Mouse (Mus musculus) liver, embryonic 14.5 days (tissue): ENCODE results near the gene Muc1. TPM values are rescaled to one million over a fixed set of nuclear protein-coding genes. Genes with fewer than 3 reads are reported as not detected.
A peak's percentile ranks its signal among the peaks of the same experiment; 100 is the strongest.

ENCODE experiments used
- ATAC-seq: fragments of 200-750 bp; cut with Nextera tagmentation; 2 replicates; pipeline ENCODE4 v1.8.0; 2017; ENCODE audit warnings: moderate number of reproducible peaks, mild to moderate bottlenecking, moderate library complexity; ENCODE audit not compliant: insufficient read depth
- DNase-seq, 3 experiments: peaks; one replicate each; pipeline ENCODE4 v3.0.0-alpha.2; 2012 to 2013; ENCODE audit warnings: low read depth in 3 of 3, low spot score in 3 of 3
- H3K27ac ChIP-seq: fragments of 300-500 bp; sonication (generic); 2 replicates; pipeline ENCODE4 v1.5.1; 2014; ENCODE audit warnings: moderate library complexity, mild to moderate bottlenecking, control low read depth, inconsistent platforms
- H3K27me3 ChIP-seq: fragments of 300-500 bp; sonication (generic); 2 replicates; pipeline ENCODE4 v1.6.1; 2014; ENCODE audit warnings: mild to moderate bottlenecking, low read length, moderate library complexity; ENCODE audit not compliant: control insufficient read depth, insufficient read depth
- H3K36me3 ChIP-seq: fragments of 300-500 bp; sonication (generic); replicated peaks from 2 replicates; pipeline ENCODE4 v1.6.1; 2014; ENCODE audit warnings: low read depth; ENCODE audit not compliant: control insufficient read depth, insufficient read depth
- H3K4me1 ChIP-seq, 2 experiments: fragments of 200-500 bp in 1 of 2; fragments of 300-500 bp in 1 of 2; sonication (generic) in 1 of 2; replicated peaks; 2 replicates each; pipeline ENCODE4 v1.6.1; 2012 to 2014; ENCODE audit warnings: antibody characterized with exemption in 1 of 2, inconsistent platforms in 1 of 2, low read length in 1 of 2; ENCODE audit not compliant: control insufficient read depth in 2 of 2, insufficient read depth in 2 of 2
- H3K4me2 ChIP-seq: fragments of 300-500 bp; sonication (generic); 2 replicates; pipeline ENCODE4 v1.6.1; 2014; ENCODE audit warnings: low read depth, mild to moderate bottlenecking, control low read depth, moderate library complexity
- H3K4me3 ChIP-seq, 2 experiments: fragments of 200-500 bp in 1 of 2; fragments of 300-500 bp in 1 of 2; sonication (generic) in 1 of 2; 2 replicates each; pipeline ENCODE4 v1.5.1; 2012 to 2014; ENCODE audit warnings: low read depth in 2 of 2, low read length in 2 of 2, mild to moderate bottlenecking in 2 of 2, control low read depth in 1 of 2, inconsistent platforms in 1 of 2, moderate library complexity in 1 of 2; ENCODE audit not compliant: insufficient read depth in 1 of 2
- H3K9ac ChIP-seq: fragments of 300-500 bp; sonication (generic); replicated peaks from 2 replicates; pipeline ENCODE4 v1.6.1; 2014; ENCODE audit warnings: mild to moderate bottlenecking, control low read depth, moderate library complexity
- H3K9me3 ChIP-seq: fragments of 300-500 bp; sonication (generic); 2 replicates; pipeline ENCODE4 v1.6.1; 2016; ENCODE audit warnings: low read length, mixed read lengths; ENCODE audit not compliant: control insufficient read depth
- CTCF ChIP-seq: IDR thresholded peaks from 2 replicates; pipeline ENCODE4 v1.5.1; 2016; ENCODE audit warnings: antibody characterized with exemption, low read depth, control low read depth
- EP300 ChIP-seq: IDR thresholded peaks from 2 replicates; pipeline ENCODE4 v1.6.1; 2016; ENCODE audit warnings: antibody characterized with exemption, low read depth
- WGBS: fragments of 180-500 bp; shearing (Covaris S2); extraction: QIAGEN DNeasy Blood & Tissue Kit; methylation state at CpG from one replicate; pipeline ENCODE4 v1.1.7; 2014; ENCODE audit not compliant: insufficient replicate concordance; 5-methylcytosine and 5-hydroxymethylcytosine counted together
- polyA plus RNA-seq, 2 experiments: library from polyadenylated mRNA; depleted of rRNA in 1 of 2; stranded (reverse) in 1 of 2; unstranded in 1 of 2; fragments of >200 nt; fragmentation: Nextera tagmentation in 1 of 2; extraction: Ambion mirVana in 1 of 2; gene quantifications; 2 replicates each; pipeline versions ENCODE4 v1.2.1 to v1.2.3; 2012 to 2014

The Muc1 gene
- polyA plus RNA-seq (2012; rRNA removed) (0.02 and 0.18 TPM in 2 replicates), polyA plus RNA-seq (2014; fragmentation: Nextera tagmentation; extraction: Ambion mirVana) (0.08 and 0.11 TPM in 2 replicates)

DNA sequence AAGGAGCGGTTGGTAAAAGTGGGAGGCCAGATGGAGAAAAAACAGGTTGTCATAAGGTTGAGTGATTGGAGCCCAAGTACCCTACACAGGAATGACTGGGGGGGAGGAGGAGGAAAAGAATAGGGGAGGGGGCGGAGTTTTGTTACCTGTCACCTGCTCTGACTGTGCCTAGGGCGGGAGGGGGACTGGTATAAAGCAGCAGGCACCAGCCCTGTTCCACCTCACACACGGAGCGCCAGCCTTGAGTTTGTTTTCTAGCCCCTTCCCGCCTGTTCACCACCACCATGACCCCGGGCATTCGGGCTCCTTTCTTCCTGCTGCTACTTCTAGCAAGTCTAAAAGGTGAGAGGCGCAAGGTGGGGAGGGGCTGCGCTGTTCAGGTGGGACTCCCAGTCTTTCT lies at the start of gene Muc1:
Gene Muc1, plus strand, starts transcription at position 222 of the 400 bp plus-strand sequence.
- H3K27ac ChIP-seq: no peak within 1 kb of the TSS
- DNase-seq (no peak), ATAC-seq (no peak)
- no peaks in the 10 kb centered on the region for H3K9me3 ChIP-seq
- peak within 1 kb of the TSS; percentile 62 for H3K4me2 ChIP-seq
- 40% methylated on average over 10 of the region's 10 CpGs for WGBS
- H3K4me1 ChIP-seq: peaks cover 0 to 5% of the 10 kb centered on the region in 2 experiments; a peak in 1 of 4 replicates
- H3K9ac ChIP-seq: peak within 1 kb of the TSS; percentile 4; the same call in 1 of the 2 replicates
- no peaks in the 10 kb centered on the region for H3K36me3 ChIP-seq
- peak within 1 kb of the TSS; percentile 43 to 66 for H3K4me3 ChIP-seq
- H3K27me3 ChIP-seq: peaks cover 38% of the 10 kb centered on the region
- no peak for TF ChIP-seq CTCF
- TF ChIP-seq EP300: no peak

DNA sequence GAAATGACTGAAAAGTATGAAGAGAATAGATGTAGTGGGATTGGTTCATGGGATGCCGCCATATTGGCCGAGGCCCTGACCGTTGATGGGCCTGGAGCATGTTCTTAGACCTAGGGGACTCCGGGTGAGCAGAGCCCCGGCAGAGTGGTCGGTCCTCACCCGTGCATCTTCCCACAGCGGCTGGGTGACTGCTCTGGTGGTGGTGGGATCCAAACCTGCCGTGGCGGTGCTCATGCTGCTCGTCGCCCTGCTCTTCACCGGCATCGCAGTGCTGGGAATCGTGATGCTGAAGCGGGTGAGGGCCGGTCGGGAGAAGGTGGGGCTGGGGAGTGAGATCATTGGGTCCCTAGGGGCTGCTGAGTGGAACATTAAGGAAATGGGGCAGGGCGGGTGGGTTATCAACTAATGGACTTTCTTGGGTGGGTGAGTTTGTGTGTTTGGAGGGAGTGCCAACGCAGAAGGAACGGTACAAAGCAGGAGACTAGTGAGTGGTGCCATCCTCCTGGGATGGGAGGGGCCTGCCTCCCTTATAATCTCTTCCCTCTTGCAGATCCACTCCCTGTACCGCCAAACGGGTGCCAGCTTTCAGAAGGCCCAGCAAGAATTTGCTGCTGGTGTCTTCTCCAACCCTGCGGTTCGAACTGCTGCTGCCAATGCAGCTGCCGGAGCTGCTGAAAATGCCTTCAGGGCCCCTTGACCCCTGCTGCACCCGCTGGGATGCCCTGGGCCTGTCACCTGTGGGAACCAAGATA lies 46.9 kb upstream of the Muc1 start:
- 81% methylated on average over 27 of the region's 27 CpGs for WGBS

DNA sequence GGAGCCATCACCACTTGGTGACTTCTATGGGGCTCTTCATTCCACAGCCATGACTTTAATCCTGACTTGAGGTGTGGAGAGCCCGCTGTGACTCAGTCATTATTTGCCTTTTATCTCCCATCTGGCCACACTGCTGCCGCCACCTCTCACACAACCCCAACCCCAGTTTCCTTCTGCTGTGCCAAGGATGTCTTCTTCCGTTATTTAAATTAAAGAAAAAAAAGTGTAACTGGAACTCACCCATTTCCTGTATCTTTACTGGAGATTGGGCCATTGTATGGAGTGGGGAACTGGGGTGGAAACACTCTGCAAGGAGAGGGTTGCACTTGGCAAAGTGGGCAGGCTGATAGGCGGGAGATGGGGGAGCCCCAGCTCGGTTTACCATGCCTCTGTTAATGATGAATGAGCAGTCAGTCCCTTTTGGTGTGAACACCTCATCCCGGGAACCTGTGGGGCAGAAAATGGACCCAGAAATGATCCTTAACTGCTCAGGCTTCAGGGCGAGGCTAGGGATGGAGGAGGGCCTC lies 46.3 kb upstream of the Muc1 start:
- Histone ChIP-seq H3K4me3 (peak overlapping the region in 1 of 2 experiments; percentile 44; a peak in 2 of 4 replicates), H3K36me3 (peaks cover 19% of the 10 kb centered on the region), H3K9me3 (no peaks in the 10 kb centered on the region), H3K9ac (no peak overlapping the region), H3K27me3 (no peaks in the 10 kb centered on the region), H3K27ac (peak overlapping the region; percentile 20; the same call in 1 of the 2 replicates), H3K4me2 (peak overlapping the region; percentile 63), H3K4me1 (peaks cover 12 to 15% of the 10 kb centered on the region in 2 experiments)
- no peak for ATAC-seq
- TF ChIP-seq CTCF (no peak), EP300 (no peak)
- no peak for DNase-seq
- WGBS: 24% methylated on average over 7 of the region's 7 CpGs

More for the DNA sequence above, 46.9 kb upstream of the Muc1 start:
- H3K27me3 ChIP-seq: no peaks in the 10 kb centered on the region
- H3K4me2 ChIP-seq: no peak overlapping the region
- H3K27ac ChIP-seq: no peak overlapping the region
- H3K4me3 ChIP-seq: no peak overlapping the region
- peaks cover 12 to 15% of the 10 kb centered on the region in 2 experiments for H3K4me1 ChIP-seq
- H3K9ac ChIP-seq: no peak overlapping the region
- H3K9me3 ChIP-seq: no peaks in the 10 kb centered on the region
- DNase-seq (no peak), ATAC-seq (no peak)
- peaks cover 19% of the 10 kb centered on the region for H3K36me3 ChIP-seq
- TF ChIP-seq EP300: no peak
- TF ChIP-seq CTCF: no peak

DNA sequence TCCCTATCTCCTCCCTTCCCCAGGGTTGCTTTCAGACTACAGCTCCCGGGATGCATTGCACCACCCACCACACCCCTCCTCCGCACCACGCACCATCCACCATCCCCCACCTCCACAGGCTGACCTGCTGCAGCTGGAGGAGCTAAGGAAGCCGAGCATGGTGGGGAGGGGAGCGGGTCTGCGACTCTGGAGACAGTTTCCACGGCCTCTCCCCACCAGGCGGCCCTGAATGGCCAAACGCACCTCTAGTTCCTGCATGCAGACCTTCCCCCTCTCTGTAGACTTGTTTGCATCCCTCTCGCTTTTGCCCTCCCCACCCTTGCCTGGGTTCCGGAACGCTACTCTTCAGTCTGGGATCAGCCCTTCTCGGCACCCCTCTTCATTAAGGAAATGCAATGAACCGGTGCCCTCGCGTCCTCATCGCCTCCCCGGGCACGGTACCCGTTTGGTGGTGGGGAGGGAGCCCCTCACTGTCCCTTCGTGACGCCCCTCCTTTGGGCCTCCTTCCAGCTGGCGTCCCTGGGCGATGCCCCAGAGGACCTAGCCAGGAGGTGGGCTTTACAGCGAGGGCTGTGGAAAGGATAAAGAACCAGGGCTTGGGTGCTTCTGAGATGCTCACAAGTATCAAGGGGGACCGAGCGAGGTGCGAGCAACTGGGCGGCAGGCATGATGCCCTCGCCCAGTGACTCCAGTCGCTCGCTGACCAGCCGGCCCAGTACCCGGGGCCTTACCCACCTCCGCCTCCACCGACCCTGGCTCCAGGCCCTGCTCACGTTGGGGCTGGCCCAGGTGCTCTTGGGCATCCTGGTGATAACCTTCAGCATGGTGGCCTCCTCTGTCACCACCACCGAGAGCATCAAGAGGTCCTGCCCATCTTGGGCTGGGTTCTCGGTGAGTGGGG lies 45.5 kb upstream of the Muc1 start, which contains the start of gene Fam189b:
Gene Fam189b, plus strand, starts transcription at position 86 of the 901 bp plus-strand sequence.
- Histone ChIP-seq H3K4me1 (peaks cover 10 to 13% of the 10 kb centered on the region in 2 experiments), H3K27ac (peak within 1 kb of the TSS; percentile 20; the same call in 1 of the 2 replicates)
- 19% methylated on average over 39 of the region's 39 CpGs for WGBS

More for the DNA sequence above, 45.5 kb upstream of the Muc1 start, which contains the start of gene Fam189b:
- H3K9me3 ChIP-seq: no peaks in the 10 kb centered on the region
- H3K4me3 ChIP-seq: peak within 1 kb of the TSS; percentile 44 to 68
- no peaks in the 10 kb centered on the region for H3K27me3 ChIP-seq
- DNase-seq (peak; percentile 49 to 62 (median 53)), ATAC-seq (peak; percentile 88)
- H3K4me2 ChIP-seq: peak within 1 kb of the TSS; percentile 63
- peaks cover 19% of the 10 kb centered on the region for H3K36me3 ChIP-seq
- TF ChIP-seq CTCF: 0 out of 2 replicates have a peak, but pooled peaks have one; percentile 9
- TF ChIP-seq EP300: no peak
- H3K9ac ChIP-seq: peak within 1 kb of the TSS; percentile 3
